Mouse (Mus musculus): ENCODE measurements around the gene Gm42791.

DNA sequence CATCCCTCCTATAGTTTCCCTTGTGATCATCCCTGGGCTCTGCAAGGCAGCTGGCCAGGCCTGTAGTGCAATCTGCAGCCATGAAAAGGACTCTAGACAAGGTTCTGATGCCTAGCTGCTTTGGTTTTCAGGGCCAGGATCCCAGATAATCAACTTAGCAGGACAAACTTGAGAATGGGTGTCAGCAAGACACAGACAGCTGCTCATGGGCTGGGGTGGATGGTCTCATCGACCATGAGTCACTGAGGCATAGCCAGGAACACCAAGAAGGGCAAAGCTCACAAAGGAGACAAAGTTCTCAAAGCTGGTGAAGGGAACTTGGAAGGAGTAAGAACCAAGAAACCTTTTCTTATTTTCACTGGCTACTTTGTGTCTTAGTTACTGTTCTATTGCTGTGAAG, 63.6 kb downstream of the Gm42791 start:
- TF ChIP-seq POLR2A (IDR thresholded peaks at IDR 0.05; ENCODE audit: low read depth, low read length) (no peak), CTCF (IDR thresholded peaks at IDR 0.05; ENCODE audit: extremely low read depth, insufficient read length, insufficient replicate concordance, low read depth, low read length) (no peak)
